Mouse (Mus musculus): Measurements from ENCODE around the gene Afap1l2.

DNA sequence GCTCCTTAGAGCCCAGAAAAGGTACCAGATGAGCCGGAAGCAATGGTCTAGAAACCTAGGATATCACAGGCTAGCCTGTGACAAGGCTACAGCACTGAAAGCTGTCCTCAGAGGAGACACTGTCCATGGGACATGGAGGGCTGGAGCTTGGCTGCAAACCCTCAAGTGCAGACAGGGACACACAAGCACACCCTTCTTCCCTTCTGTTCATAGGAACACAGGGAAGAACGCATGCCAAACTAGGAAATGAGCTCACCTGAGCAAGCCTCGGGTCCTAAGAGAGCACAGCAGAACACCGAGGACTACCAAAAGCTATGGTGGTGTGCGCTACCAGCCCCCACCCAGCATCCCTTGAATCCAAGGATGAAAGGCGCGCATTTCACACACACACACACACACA lies 44.0 kb upstream of the Afap1l2 start:
- no peak for TF ChIP-seq CTCF (IDR thresholded peaks at IDR 0.05)
- no peak for TF ChIP-seq EP300 (IDR thresholded peaks at IDR 0.05)

All from lung, postnatal 0 days (tissue).